9 mouse cellular contexts compared by ENCODE assay signal in the genomic region with DNA sequence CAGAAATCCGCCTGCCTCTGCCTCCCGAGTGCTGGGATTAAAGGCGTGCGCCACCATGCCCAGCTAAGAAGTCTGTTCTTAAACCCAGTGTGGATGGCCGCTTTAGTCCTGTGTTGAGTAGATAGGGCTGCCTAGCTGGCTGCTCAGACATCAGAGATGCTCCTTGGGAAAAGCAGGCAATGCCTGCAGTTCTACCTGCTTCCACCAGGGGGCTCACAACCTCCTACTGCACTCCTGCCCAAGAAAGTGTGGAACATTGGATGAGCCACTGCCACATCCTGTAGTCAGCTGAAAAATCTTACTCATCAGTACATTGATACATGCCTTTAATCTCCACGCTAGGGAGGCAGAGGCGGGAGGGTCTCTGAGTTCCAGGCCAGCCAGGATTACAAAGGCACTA. TPM values are rescaled to one million over a fixed set of nuclear protein-coding genes. Genes with fewer than 3 reads are reported as not detected.
DNase-seq lines count a peak whose midpoint lies in the region; ATAC-seq and TF ChIP-seq lines count a peak whose summit lies in the region.
"Had no signal": no experiment of that assay in that cellular context is flagged by ENCODE, and none has a peak within 500 bp of the region (broad histone marks: within the 10 kb centered on the region; RNA-seq: fewer than 3 reads in every experiment).

No protein-coding gene starts in this region.

- intact Hi-C loops in left cerebral cortex, adult 2 months (cut with DNase I), result no loop called here

- H3K9me3 ChIP-seq in hindbrain, postnatal 0 days (ENCODE audit: low read length), result no peaks in the 10 kb centered on the region

- H3K36me3 ChIP-seq in hindbrain, postnatal 0 days (ENCODE audit: insufficient read depth, low read length), result peaks cover 39% of the 10 kb centered on the region

- DNase-seq in adrenal gland, adult 18-20 months (ENCODE audit: low spot score in 2 of 2), result peak; percentile 63 to 72
- peak; percentile 62 to 81 for DNase-seq in cerebellum, postnatal 4 days (ENCODE audit: low spot score in 2 of 2)
- DNase-seq in gastrocnemius, adult 8-10 months (ENCODE audit: low spot score in 2 of 2), result peak; percentile 67 to 73
- DNase-seq in hindbrain, postnatal 0 days (ENCODE audit: low spot score), result peak; percentile 90
- peak; percentile 84 to 86 for DNase-seq in left cerebral cortex, adult 2 months (ENCODE audit: extremely low spot score in 1 of 2, low spot score in 2 of 2)
- peak; percentile 80 for DNase-seq in right cerebral cortex, postnatal 14 days
- DNase-seq in Muller cell, postnatal 12 days (ENCODE audit: inconsistent ontology term), result no peak

- TF ChIP-seq CTCF in hindbrain, postnatal 0 days (IDR thresholded peaks at IDR 0.05; ENCODE audit: low read depth), result peak; percentile 98
- TF ChIP-seq CTCF in left cerebral cortex, adult 2 months (IDR thresholded peaks at IDR 0.05), result peak; percentile 98

- H3K27me3 ChIP-seq in hindbrain, postnatal 0 days (ENCODE audit: insufficient read depth, low read length), result no peaks in the 10 kb centered on the region

- no peak overlapping the region for H3K9ac ChIP-seq in hindbrain, postnatal 0 days (replicated peaks; ENCODE audit: low read length)

- no peak overlapping the region for H3K4me3 ChIP-seq in hindbrain, postnatal 0 days (ENCODE audit: low read length)
- no peak overlapping the region for H3K4me3 ChIP-seq in left cerebral cortex, adult 2 months
- H3K4me3 ChIP-seq: myocyte had no signal

- peak overlapping the region; percentile 72 for H3K27ac ChIP-seq in hindbrain, postnatal 0 days
- H3K27ac ChIP-seq in left cerebral cortex, adult 2 months, result peak overlapping the region; percentile 92

- 54% methylated on average over 7 of the region's 7 CpGs for WGBS in hindbrain, postnatal 0 days

- ATAC-seq in hindbrain, postnatal 0 days, result peak; percentile 53
- peak; percentile 84 for ATAC-seq in megakaryocyte, adult 5-6 weeks (ENCODE audit: poor library complexity, severe bottlenecking)

- peaks cover 16% of the 10 kb centered on the region for H3K4me1 ChIP-seq in hindbrain, postnatal 0 days (ENCODE audit: insufficient read depth, low read length)

- no peak overlapping the region for H3K4me2 ChIP-seq in hindbrain, postnatal 0 days (ENCODE audit: low read depth, low read length)

RNA-seq across cellular contexts. Expression of a gene that starts 2.5 kb away (rescaled TPM):
- total RNA-seq in adrenal gland, adult 18-20 months (2021), result 1,000 to 10,000 TPM; 1,249 to 2,641 TPM
- 100 to 1,000 TPM; 446 to 550 (median 458) TPM for total RNA-seq in gastrocnemius, adult 8-10 months (2022)
- total RNA-seq in hindbrain, postnatal 0 days (2014; rRNA removed), result 2.8 and 3.7 TPM in 2 replicates
- polyA plus RNA-seq in hindbrain, postnatal 0 days (2015; fragmentation: Nextera tagmentation; extraction: Ambion mirVana), result 2.5 TPM in 2 replicates
- 100 to 1,000 TPM in 1 of 2 experiments, 10 to 100 TPM in 1; 90.7 to 100 TPM for total RNA-seq in left cerebral cortex, adult 2 months (2021)
- 0.11 TPM in 1 of 2 replicates, not detected in the other for total RNA-seq in megakaryocyte, adult 5-6 weeks (2015)
- 0.20 and 0.26 TPM in 2 replicates for total RNA-seq in megakaryocyte, adult 5-6 weeks (2017)

RNA-seq across cellular contexts. Expression of a gene that starts 9.6 kb away (rescaled TPM):
- 10 to 100 TPM; 19.1 to 42.3 TPM for total RNA-seq in adrenal gland, adult 18-20 months (2021)
- 1 to 10 TPM in 1 of 4 experiments, not detected in 3; 1.3 TPM for total RNA-seq in gastrocnemius, adult 8-10 months (2022)
- total RNA-seq in hindbrain, postnatal 0 days (2014; rRNA removed), result not detected in 2 replicates
- not detected in 2 replicates for polyA plus RNA-seq in hindbrain, postnatal 0 days (2015; fragmentation: Nextera tagmentation; extraction: Ambion mirVana)
- 10 to 100 TPM in 1 of 2 experiments, 1 to 10 TPM in 1; 5.3 to 11.7 TPM for total RNA-seq in left cerebral cortex, adult 2 months (2021)
- total RNA-seq in megakaryocyte, adult 5-6 weeks (2015), result not detected in 2 replicates
- total RNA-seq in megakaryocyte, adult 5-6 weeks (2017), result not detected in 2 replicates
- polyA plus RNA-seq: myocyte had no signal

RNA-seq across cellular contexts. Expression of a gene that starts 10.6 kb away (rescaled TPM):
- 100 to 1,000 TPM; 181 to 213 TPM for total RNA-seq in adrenal gland, adult 18-20 months (2021)
- total RNA-seq in gastrocnemius, adult 8-10 months (2022), result 100 to 1,000 TPM; 154 to 172 (median 162) TPM
- 61.2 and 101 TPM in 2 replicates for total RNA-seq in hindbrain, postnatal 0 days (2014; rRNA removed)
- 201 and 202 TPM in 2 replicates for polyA plus RNA-seq in hindbrain, postnatal 0 days (2015; fragmentation: Nextera tagmentation; extraction: Ambion mirVana)
- total RNA-seq in left cerebral cortex, adult 2 months (2021), result 100 to 1,000 TPM; 113 to 123 TPM
- 67.3 and 78.1 TPM in 2 replicates for total RNA-seq in megakaryocyte, adult 5-6 weeks (2015)
- 15.4 and 25.6 TPM in 2 replicates for total RNA-seq in megakaryocyte, adult 5-6 weeks (2017)

RNA-seq across cellular contexts. Expression of a gene that starts 12.9 kb away (rescaled TPM):
- 10 to 100 TPM; 43.1 to 44.2 TPM for total RNA-seq in adrenal gland, adult 18-20 months (2021)
- 1 to 10 TPM; 4.8 to 9.4 (median 7.2) TPM for total RNA-seq in gastrocnemius, adult 8-10 months (2022)
- total RNA-seq in hindbrain, postnatal 0 days (2014; rRNA removed), result 74.0 and 89.4 TPM in 2 replicates
- polyA plus RNA-seq in hindbrain, postnatal 0 days (2015; fragmentation: Nextera tagmentation; extraction: Ambion mirVana), result 78.1 and 91.2 TPM in 2 replicates
- 100 to 1,000 TPM; 157 to 163 TPM for total RNA-seq in left cerebral cortex, adult 2 months (2021)
- 12.0 and 12.4 TPM in 2 replicates for total RNA-seq in megakaryocyte, adult 5-6 weeks (2015)
- total RNA-seq in megakaryocyte, adult 5-6 weeks (2017), result 9.3 and 16.1 TPM in 2 replicates

RNA-seq across cellular contexts. Expression of a gene that starts 44.7 kb away (rescaled TPM):
- under 1 TPM; 0.50 to 0.70 TPM for total RNA-seq in adrenal gland, adult 18-20 months (2021)
- not detected for total RNA-seq in gastrocnemius, adult 8-10 months (2022)
- total RNA-seq in hindbrain, postnatal 0 days (2014; rRNA removed), result 127 and 143 TPM in 2 replicates
- polyA plus RNA-seq in hindbrain, postnatal 0 days (2015; fragmentation: Nextera tagmentation; extraction: Ambion mirVana), result 32.0 and 37.1 TPM in 2 replicates
- 10 to 100 TPM; 66.7 to 81.0 TPM for total RNA-seq in left cerebral cortex, adult 2 months (2021)
- total RNA-seq in megakaryocyte, adult 5-6 weeks (2015), result 0.05 TPM in 1 of 2 replicates, not detected in the other
- 0.11 TPM in 1 of 2 replicates, not detected in the other for total RNA-seq in megakaryocyte, adult 5-6 weeks (2017)

Comparison
In these comparisons a context has a peak if more than half of its experiments do, and no peak if none do; other contexts are left out.
1. RNA of a gene that starts 2.5 kb away (total RNA-seq): 1,249 to 2,641 TPM in adrenal gland, adult 18-20 months, 446 to 550 TPM in gastrocnemius, adult 8-10 months and 90.7 to 100 TPM in left cerebral cortex, adult 2 months; 2.8 to 3.7 TPM in hindbrain, postnatal 0 days and 0.11 to 0.26 TPM in megakaryocyte, adult 5-6 weeks; every median in the first group is over 10 times any median in the second.